Mouse (Mus musculus) megakaryocyte, embryonic 14.5 days (primary cell): ENCODE results near the gene Rnls.

Experiments
- FLI1 ChIP-seq: IDR thresholded peaks from 2 replicates; pipeline ENCODE4 v1.6.1; 2012; ENCODE audit warnings: low read length, inconsistent platforms, mixed read lengths
- GATA1 ChIP-seq: IDR thresholded peaks from 3 replicates; pipeline ENCODE4 v1.6.1; 2012; ENCODE audit warnings: mixed read lengths, low read length, inconsistent platforms, borderline replicate concordance

- TF ChIP-seq GATA1 (no peak), FLI1 (no peak)
These were observed at the start of gene Rnls for GRCm38 (mm10) chr19:33391651-33392382.
